Mouse (Mus musculus) cerebellum, adult 11-12 months (tissue): ENCODE data around the gene Ccnjl.

Source experiments
- DNase-seq: peaks from one replicate; pipeline ENCODE4 v3.0.0; 2022

Gene Ccnjl

DNA sequence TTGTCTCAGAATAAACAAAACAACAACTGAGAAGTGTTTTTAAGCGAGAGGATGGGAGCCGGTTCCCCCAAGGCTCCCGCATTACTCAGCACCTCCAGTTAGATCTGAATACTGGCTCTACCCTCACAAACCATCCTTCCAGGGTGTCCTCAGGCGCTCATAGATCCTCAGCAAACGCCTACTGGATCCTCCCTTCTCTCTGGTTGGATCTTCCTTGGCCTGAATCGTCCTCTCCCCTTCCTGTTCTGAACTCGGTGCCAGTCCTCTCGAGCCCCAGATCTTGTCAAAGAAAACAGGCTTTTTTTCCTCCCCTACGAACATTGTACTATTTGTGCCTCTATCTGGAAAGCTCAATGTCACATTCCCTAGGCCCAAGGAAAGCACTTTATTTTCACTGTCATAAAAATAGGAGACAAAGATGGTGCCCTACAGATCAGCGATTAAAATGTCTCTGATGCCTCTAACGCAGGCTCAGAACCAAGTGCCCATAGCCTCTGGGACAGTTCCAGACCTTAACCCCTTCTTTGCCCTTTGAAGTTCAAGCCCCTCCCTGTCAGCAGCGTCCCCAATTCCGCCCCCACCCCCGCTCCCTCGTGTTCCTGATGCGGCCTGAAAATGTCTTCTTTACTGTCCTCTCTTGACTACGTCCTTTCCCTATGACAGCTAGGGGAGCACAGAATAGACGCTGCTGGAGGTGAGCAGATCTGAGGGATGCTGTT, 98.5 kb downstream of the Ccnjl start:
- peak; percentile 27 for DNase-seq

DNA sequence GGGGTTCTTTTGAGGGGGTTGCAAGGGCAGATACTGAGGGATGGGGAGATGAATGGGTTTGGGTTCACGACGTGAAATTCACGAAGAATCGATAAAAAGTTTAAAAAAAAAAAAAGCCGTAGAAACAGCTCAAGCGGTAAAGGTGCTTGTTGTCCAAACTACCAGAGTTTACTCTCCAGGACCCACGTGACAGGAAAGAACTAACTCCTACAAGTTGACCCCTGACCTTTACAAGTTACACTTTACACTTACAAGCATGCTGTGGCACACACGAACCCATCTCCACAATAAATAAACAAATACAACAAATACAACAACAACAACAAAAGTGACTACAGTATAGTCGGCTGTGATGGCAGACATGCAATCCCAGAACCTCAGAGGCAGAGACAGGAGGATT, 103.1 kb downstream of the Ccnjl start:
- no peak for DNase-seq

DNA sequence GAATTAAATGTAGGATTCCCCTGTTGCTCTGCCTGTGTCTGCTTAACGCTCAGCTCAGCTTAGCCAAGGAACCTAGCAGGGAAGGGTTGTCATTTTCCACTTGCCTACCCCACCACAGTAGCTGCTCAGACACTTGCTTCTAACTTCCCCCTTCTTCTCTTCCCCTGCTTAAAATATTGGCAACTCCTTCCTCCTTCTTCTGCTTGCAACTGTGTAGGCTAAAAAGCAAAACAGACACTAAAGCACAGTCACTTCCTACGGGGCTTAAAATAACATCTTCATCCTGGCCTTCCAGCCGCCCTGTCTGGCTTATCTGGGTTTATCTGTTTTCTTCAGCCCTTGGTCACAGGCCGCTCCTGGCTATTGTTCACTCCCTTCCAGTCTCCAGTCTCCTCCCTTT, 104.0 kb downstream of the Ccnjl start:
- no peak for DNase-seq

- no peak for DNase-seq
Observed at GRCm38 (mm10) chr11:43633165-43633564, 104.6 kb downstream of the Ccnjl start.

- DNase-seq: no peak
Observed at GRCm38 (mm10) chr11:43633658-43634401, 105.2 kb downstream of the Ccnjl start.
